ENCODE assay signal across 28 mouse cellular contexts in the genomic region with DNA sequence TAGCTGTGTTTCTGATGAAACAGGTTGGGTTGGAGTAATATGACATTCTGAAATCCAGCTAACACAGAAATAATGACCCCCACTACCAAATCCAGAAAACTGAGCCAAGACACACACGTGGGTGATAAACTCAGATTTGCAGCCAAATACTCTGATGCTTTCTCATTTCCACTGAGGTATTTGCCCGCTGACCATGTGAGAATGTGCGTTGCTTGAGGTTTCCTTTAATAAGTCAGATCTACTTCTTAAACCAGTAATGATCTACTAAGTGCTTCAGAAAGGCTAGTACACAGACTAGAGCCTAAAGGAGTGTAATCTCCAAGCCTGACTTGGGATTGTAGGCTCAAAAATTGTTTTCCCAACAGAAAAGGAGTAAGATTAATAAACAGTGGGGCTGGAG. TPM values are rescaled to one million over a fixed set of nuclear protein-coding genes. Genes with fewer than 3 reads are reported as not detected.
"Had no signal": no experiment of that assay in that cellular context is flagged by ENCODE, and none has a peak within 500 bp of the region (broad histone marks: within the 10 kb centered on the region; RNA-seq: fewer than 3 reads in every experiment).

No protein-coding gene starts in this region.

- H3K4me3 ChIP-seq: heart, adult 2 months; heart, embryonic 13.5 days; heart, embryonic 15.5 days; hindbrain, embryonic 10.5 days; hindbrain, embryonic 12.5 days; intestine, embryonic 15.5 days; layer of hippocampus, adult 2 months; left cerebral cortex, adult 2 months; limb, embryonic 10.5 days; limb, embryonic 12.5 days; liver, embryonic 13.5 days had no signal

- DNase-seq: gastrocnemius, postnatal 14 days; gastrocnemius, postnatal 36 days; heart, adult 2 months; heart, postnatal 4 days; kidney, adult 18-20 months; kidney, adult 8-10 months; kidney, postnatal 10 days; kidney, postnatal 25 days; kidney, postnatal 4 days; liver; liver, embryonic 13.5 days had no signal

- H3K27me3 ChIP-seq: heart, embryonic 13.5 days; heart, embryonic 15.5 days; hindbrain, embryonic 12.5 days; intestine, embryonic 15.5 days; liver, embryonic 13.5 days had no signal

- H3K36me3 ChIP-seq: heart, embryonic 13.5 days; heart, embryonic 15.5 days; hindbrain, embryonic 10.5 days; hindbrain, embryonic 12.5 days; intestine, embryonic 15.5 days; limb, embryonic 10.5 days; limb, embryonic 12.5 days; liver, embryonic 13.5 days had no signal

- H3K27ac ChIP-seq: heart, adult 2 months; heart, embryonic 13.5 days; heart, embryonic 15.5 days; hindbrain, embryonic 10.5 days; hindbrain, embryonic 12.5 days; hindbrain, embryonic 14.5 days; intestine, embryonic 15.5 days; layer of hippocampus, adult 2 months; left cerebral cortex, adult 2 months; limb, embryonic 10.5 days; limb, embryonic 12.5 days; liver, embryonic 13.5 days had no signal

- H3K4me1 ChIP-seq: heart, embryonic 13.5 days; heart, embryonic 15.5 days; hindbrain, embryonic 10.5 days; hindbrain, embryonic 12.5 days; intestine, embryonic 15.5 days; liver, embryonic 13.5 days had no signal

RNA-seq across cellular contexts. Expression of gene Barx2, which starts 39.0 kb away (rescaled TPM):
- total RNA-seq: granulocyte monocyte progenitor cell, adult 5-6 weeks had no signal
- polyA plus RNA-seq: heart, embryonic 15.5 days; heart, postnatal 0 days; hindbrain, embryonic 14.5 days; inflammation-experienced regulatory T-cells, adult 6 months; intestine, postnatal 0 days; kidney, embryonic 14.5 days; kidney, embryonic 16.5 days; liver, embryonic 11.5 days; liver, embryonic 13.5 days had no signal
